Mouse (Mus musculus): ENCODE measurements around the gene Klk1b5. TPM values are rescaled to one million over a fixed set of nuclear protein-coding genes. Genes with fewer than 3 reads are reported as not detected.
"Not testable (repeated sequence)": the region's sequence is repeated elsewhere in the genome, so short reads cannot be mapped to it uniquely, and the experiment has no call there.

Klk1b5 gene
- polyA plus RNA-seq, 1 experiment from 2014 or later, result not detected

DNA sequence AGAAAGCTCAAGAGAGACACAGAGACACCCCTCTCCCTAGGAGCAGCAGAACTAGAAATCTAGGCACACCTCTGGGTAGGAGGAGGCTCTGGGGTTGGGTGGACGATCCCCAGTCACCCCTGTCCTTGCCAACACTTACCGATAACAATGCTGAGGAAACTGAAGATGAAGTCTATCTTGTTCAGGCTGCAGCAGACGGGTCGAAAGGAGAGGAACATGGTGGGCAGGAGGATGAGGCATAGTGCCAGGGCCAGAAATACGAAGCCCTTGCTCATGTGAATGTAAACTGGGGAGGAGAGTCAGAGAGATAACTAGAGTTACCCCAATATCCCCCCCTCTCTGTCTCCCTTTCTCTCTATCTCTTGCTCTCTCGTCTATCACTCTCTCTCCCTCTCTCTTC, 6.6 kb downstream of the Klk1b5 start:
- not testable (repeated sequence) for H3K9ac ChIP-seq (ENCODE audit: low read depth, low read length); H3K36me3 ChIP-seq (ENCODE audit: control insufficient read depth, insufficient read depth, low read length); H3K4me3 ChIP-seq (ENCODE audit: low read depth, low read length); H3K27me3 ChIP-seq (ENCODE audit: control insufficient read depth, insufficient read depth, low read length); H3K27ac ChIP-seq (ENCODE audit: low read depth, low read length); ATAC-seq (replicated peaks; ENCODE audit: insufficient number of reproducible peaks, low FRiP score, low TSS enrichment); H3K9me3 ChIP-seq (replicated peaks; ENCODE audit: control insufficient read depth, low read length); H3K4me1 ChIP-seq (ENCODE audit: control insufficient read depth, insufficient read depth, low read length); H3K4me2 ChIP-seq
- WGBS (ENCODE audit: insufficient replicate concordance), result 64% methylated on average over 6 of the region's 6 CpGs

DNA sequence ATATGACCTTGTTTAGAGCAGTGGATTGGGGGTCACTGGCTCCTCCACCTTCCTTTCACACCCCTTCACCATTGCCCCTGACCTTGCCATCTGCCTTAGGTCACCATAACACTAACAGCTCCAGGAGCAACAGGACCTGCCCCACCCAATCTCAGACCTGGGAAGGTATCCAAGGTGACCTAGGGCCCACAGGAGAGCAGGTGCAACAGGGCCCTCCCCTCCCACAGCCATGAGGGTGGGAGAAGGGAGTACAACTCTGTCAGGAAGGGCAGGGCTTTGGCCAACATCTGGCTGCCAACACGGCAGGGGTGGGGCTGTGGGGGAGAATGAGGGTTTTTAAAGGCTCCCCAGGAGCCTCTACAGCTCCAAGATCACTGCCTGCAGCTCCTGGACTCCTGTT, 9.3 kb downstream of the Klk1b5 start, which contains the start of gene Klk1:
TSS of gene Klk1 (plus strand) at position 285 of the 400 bp plus-strand sequence.
- no peaks in the 10 kb centered on the region for H3K9me3 ChIP-seq (replicated peaks; ENCODE audit: control insufficient read depth, low read length)
- no peaks in the 10 kb centered on the region for H3K27me3 ChIP-seq (ENCODE audit: control insufficient read depth, insufficient read depth, low read length)
- no peaks in the 10 kb centered on the region for H3K4me1 ChIP-seq (ENCODE audit: control insufficient read depth, insufficient read depth, low read length)
- whole genome bisulfite sequencing (ENCODE audit: insufficient replicate concordance), result 22% methylated on average over 1 of the region's 1 CpGs
- H3K4me2 ChIP-seq, result no peak within 1 kb of the TSS
- no peak within 1 kb of the TSS for H3K4me3 ChIP-seq (ENCODE audit: low read depth, low read length)
- no peak within 1 kb of the TSS for H3K9ac ChIP-seq (ENCODE audit: low read depth, low read length)
- H3K27ac ChIP-seq (ENCODE audit: low read depth, low read length), result no peak within 1 kb of the TSS
- ATAC-seq (replicated peaks; ENCODE audit: insufficient number of reproducible peaks, low FRiP score, low TSS enrichment), result no peak
- no peaks in the 10 kb centered on the region for H3K36me3 ChIP-seq (ENCODE audit: control insufficient read depth, insufficient read depth, low read length)

DNA sequence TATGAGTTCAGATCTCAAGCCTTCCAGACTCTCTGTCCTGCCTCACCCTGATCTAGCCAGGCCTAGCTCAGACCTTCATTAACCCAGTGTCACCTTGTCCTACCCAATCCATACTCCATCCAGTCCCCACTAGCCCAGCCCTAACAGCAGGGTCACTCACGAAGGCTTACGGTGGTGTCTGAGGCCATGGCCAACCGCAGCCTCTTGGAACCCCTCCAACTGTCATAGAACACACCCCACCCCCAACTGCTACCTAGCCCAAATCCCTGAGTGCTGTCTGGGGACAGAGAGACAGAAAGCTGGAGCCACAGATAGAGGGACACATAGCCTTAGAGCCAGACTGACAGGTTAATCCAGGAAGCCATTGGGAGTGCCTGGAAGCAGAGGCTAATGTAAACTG, 20.2 kb downstream of the Klk1b5 start, which contains the start of gene Gm36864:
TSS of gene Gm36864 (plus strand) at position 269 of the 400 bp plus-strand sequence.
- ATAC-seq (replicated peaks; ENCODE audit: insufficient number of reproducible peaks, low FRiP score, low TSS enrichment), result no peak

DNA sequence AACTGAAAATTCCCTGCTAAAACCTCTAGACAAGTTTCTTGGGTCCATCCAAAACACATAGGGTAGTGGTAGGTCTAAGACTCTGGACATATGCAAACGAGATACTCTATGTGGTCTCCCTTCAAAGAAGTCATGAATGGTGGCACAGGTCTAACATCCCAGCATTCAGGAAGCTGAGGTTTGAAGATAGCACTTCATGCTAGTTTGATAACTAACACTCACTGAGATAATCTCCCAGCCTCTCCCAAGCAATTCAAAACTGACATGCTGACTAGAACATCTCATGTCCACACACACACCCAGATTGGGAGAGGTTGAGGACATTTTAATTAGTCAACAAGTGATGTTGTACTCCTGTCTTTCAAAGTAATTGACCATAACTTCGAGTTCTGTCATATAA, 24.2 kb downstream of the Klk1b5 start:
- 55% methylated on average over 2 of the region's 2 CpGs for WGBS (ENCODE audit: insufficient replicate concordance)
- ATAC-seq (replicated peaks; ENCODE audit: insufficient number of reproducible peaks, low FRiP score, low TSS enrichment), result no peak
- H3K27ac ChIP-seq (ENCODE audit: low read depth, low read length), result no peak overlapping the region

More for the DNA sequence above, 20.2 kb downstream of the Klk1b5 start, which contains the start of gene Gm36864:
- no peak within 1 kb of the TSS for H3K4me3 ChIP-seq (ENCODE audit: low read depth, low read length)
- no peak within 1 kb of the TSS for H3K4me2 ChIP-seq
- H3K9me3 ChIP-seq (replicated peaks; ENCODE audit: control insufficient read depth, low read length), result no peaks in the 10 kb centered on the region
- H3K36me3 ChIP-seq (ENCODE audit: control insufficient read depth, insufficient read depth, low read length), result no peaks in the 10 kb centered on the region
- no peaks in the 10 kb centered on the region for H3K4me1 ChIP-seq (ENCODE audit: control insufficient read depth, insufficient read depth, low read length)
- H3K27me3 ChIP-seq (ENCODE audit: control insufficient read depth, insufficient read depth, low read length), result no peaks in the 10 kb centered on the region
- H3K27ac ChIP-seq (ENCODE audit: low read depth, low read length), result no peak within 1 kb of the TSS
- 64% methylated on average over 3 of the region's 3 CpGs for WGBS (ENCODE audit: insufficient replicate concordance)
- no peak within 1 kb of the TSS for H3K9ac ChIP-seq (ENCODE audit: low read depth, low read length)

DNA sequence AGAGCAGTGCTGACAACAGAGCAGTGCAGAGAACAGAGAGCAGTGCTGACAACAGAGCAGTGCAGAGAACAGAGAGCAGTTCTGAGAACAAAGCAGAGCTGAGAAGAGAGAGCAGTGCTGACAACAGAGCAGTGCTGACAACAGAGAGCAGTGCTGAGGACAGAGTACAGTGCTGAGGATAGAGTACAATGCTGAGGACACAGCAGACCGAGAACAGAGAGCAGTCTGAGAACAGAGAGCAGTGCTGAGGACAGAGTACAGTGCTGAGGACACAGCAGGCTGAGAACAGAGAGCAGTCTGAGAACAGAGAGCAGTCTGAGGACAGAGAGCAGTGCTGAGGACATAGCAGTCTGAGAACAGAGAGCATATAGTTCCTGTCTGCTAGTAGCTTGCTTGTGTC, 25.0 kb downstream of the Klk1b5 start:
- H3K27me3 ChIP-seq (ENCODE audit: control insufficient read depth, insufficient read depth, low read length), result no peaks in the 10 kb centered on the region
- H3K4me2 ChIP-seq, result no peak overlapping the region
- 62% methylated on average over 1 of the region's 1 CpGs for WGBS (ENCODE audit: insufficient replicate concordance)
- H3K36me3 ChIP-seq (ENCODE audit: control insufficient read depth, insufficient read depth, low read length), result no peaks in the 10 kb centered on the region
- no peak overlapping the region for H3K27ac ChIP-seq (ENCODE audit: low read depth, low read length)
- H3K9ac ChIP-seq (ENCODE audit: low read depth, low read length), result no peak overlapping the region
- H3K4me1 ChIP-seq (ENCODE audit: control insufficient read depth, insufficient read depth, low read length), result peaks cover 6% of the 10 kb centered on the region; the same call in 1 of the 2 replicates
- no peak for ATAC-seq (replicated peaks; ENCODE audit: insufficient number of reproducible peaks, low FRiP score, low TSS enrichment)
- no peak overlapping the region for H3K4me3 ChIP-seq (ENCODE audit: low read depth, low read length)
- no peaks in the 10 kb centered on the region for H3K9me3 ChIP-seq (replicated peaks; ENCODE audit: control insufficient read depth, low read length)

More for the DNA sequence above, 24.2 kb downstream of the Klk1b5 start:
- Histone ChIP-seq H3K9ac (ENCODE audit: low read depth, low read length) (no peak overlapping the region), H3K4me3 (ENCODE audit: low read depth, low read length) (no peak overlapping the region), H3K27me3 (ENCODE audit: control insufficient read depth, insufficient read depth, low read length) (no peaks in the 10 kb centered on the region), H3K9me3 (replicated peaks; ENCODE audit: control insufficient read depth, low read length) (no peaks in the 10 kb centered on the region), H3K4me2 (no peak overlapping the region), H3K4me1 (ENCODE audit: control insufficient read depth, insufficient read depth, low read length) (no peaks in the 10 kb centered on the region), H3K36me3 (ENCODE audit: control insufficient read depth, insufficient read depth, low read length) (no peaks in the 10 kb centered on the region)

DNA sequence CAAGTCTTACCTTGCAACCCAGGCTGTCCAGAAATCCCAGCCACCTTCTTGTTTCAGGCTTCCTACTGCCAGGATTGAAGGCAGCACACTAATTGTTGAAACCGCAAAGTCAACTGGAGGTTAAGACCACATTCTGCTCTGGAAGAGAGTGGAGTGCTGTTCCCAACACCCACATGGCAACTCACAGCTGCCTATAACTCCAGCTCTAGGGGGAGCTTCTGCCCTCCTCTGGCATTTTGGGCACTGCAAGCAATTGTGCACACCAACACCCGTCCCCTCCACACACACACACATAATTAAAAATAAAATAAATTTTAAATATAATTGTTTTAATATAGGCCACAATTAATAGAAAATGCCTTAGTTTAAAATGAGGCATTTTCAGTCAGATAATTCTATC, 25.4 kb downstream of the Klk1b5 start:
- H3K4me3 ChIP-seq (ENCODE audit: low read depth, low read length), result no peak overlapping the region

DNA sequence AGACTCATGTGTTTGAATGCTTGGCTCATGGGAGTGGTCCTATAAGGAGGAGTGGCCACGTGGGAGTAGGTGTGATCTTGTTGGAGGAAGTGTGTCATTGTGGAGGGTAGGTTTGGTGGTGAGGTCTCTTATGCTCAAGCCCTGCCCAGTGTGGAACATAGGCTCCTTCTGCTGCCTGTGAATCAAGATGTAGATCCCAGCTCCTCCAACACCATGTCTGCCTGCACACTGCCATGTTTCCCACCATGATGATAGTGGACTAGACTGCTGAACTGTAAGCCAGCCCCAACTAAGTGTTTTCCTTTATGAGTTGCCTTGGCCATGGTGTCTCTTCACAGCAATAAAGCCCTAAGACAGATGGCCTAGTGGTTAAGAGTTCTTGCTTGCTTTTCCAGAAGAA, 28.3 kb downstream of the Klk1b5 start:
- 59% methylated on average over 1 of the region's 1 CpGs for WGBS (ENCODE audit: insufficient replicate concordance)
- Histone ChIP-seq H3K9me3 (replicated peaks; ENCODE audit: control insufficient read depth, low read length) (no peaks in the 10 kb centered on the region), H3K4me2 (no peak overlapping the region), H3K4me3 (ENCODE audit: low read depth, low read length) (no peak overlapping the region), H3K36me3 (ENCODE audit: control insufficient read depth, insufficient read depth, low read length) (0 out of 2 replicates have a peak, but pooled peaks cover 5% of the 10 kb centered on the region), H3K4me1 (ENCODE audit: control insufficient read depth, insufficient read depth, low read length) (peaks cover 10% of the 10 kb centered on the region; the same call in 1 of the 2 replicates), H3K9ac (ENCODE audit: low read depth, low read length) (no peak overlapping the region), H3K27ac (ENCODE audit: low read depth, low read length) (no peak overlapping the region), H3K27me3 (ENCODE audit: control insufficient read depth, insufficient read depth, low read length) (no peaks in the 10 kb centered on the region)
- ATAC-seq (replicated peaks; ENCODE audit: insufficient number of reproducible peaks, low FRiP score, low TSS enrichment), result no peak

More for the DNA sequence above, 25.4 kb downstream of the Klk1b5 start:
- ATAC-seq (replicated peaks; ENCODE audit: insufficient number of reproducible peaks, low FRiP score, low TSS enrichment), result no peak
- Histone ChIP-seq H3K4me2 (no peak overlapping the region), H3K9me3 (replicated peaks; ENCODE audit: control insufficient read depth, low read length) (no peaks in the 10 kb centered on the region), H3K9ac (ENCODE audit: low read depth, low read length) (no peak overlapping the region), H3K27ac (ENCODE audit: low read depth, low read length) (no peak overlapping the region), H3K27me3 (ENCODE audit: control insufficient read depth, insufficient read depth, low read length) (no peaks in the 10 kb centered on the region), H3K36me3 (ENCODE audit: control insufficient read depth, insufficient read depth, low read length) (no peaks in the 10 kb centered on the region), H3K4me1 (ENCODE audit: control insufficient read depth, insufficient read depth, low read length) (peaks cover 6% of the 10 kb centered on the region; the same call in 1 of the 2 replicates)
- 63% methylated on average over 2 of the region's 2 CpGs for WGBS (ENCODE audit: insufficient replicate concordance)

DNA sequence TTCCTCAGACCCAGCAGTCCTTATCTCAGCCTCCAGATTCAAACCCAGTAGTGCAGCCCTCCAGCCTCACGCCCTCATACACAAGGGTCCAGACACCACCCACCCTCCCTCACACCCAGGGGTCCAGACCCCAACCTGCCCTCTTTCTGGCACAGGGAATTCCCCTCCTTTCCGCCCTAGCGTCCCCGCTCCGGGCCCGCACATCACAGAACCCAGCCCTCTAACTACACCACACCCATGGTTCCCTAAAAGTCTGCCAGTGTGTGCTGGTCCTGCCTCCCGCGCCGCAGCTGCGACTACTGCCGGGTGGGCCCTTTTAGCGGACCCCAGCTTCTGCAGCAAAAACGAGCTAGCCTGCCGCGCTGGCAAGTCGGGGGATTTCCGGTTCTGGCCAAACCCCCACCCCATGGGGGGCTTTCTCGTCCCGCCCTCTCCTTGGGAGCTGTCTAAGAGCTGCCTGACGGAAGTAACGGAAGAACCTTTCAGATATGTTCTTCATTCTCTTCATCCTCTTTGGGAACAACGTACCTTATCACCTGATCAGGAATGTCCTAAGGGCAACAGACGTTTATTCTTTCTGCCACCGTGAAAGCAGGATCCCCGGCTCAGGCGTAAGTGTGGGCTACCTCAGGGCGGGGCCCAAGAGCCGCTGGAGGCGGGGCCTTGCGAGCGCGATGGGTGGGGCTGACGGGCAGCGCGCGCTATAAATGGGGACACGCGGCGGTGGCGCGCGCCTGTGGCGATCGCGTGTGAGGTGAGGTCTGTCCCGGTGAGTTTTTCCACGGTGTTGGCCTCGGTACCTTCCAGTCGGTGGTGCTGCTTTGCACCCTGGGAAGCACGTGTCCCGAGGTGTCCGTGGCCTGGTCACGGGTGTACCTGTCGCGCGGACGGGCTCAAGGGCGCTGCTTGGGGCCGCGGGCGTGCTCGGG, 30.6 kb downstream of the Klk1b5 start, which contains the start of the genes 1700028J19Rik and 2410002F23Rik:
TSS of gene 1700028J19Rik (minus strand) at position 641 of the 929 bp plus-strand sequence.
TSS of gene 2410002F23Rik (plus strand) at position 668 of the 929 bp plus-strand sequence.
- under 1% methylated on average over 61 of the region's 62 CpGs for WGBS (ENCODE audit: insufficient replicate concordance)
- ATAC-seq (replicated peaks; ENCODE audit: insufficient number of reproducible peaks, low FRiP score, low TSS enrichment), result peak; percentile 82
- no peaks in the 10 kb centered on the region for H3K27me3 ChIP-seq (ENCODE audit: control insufficient read depth, insufficient read depth, low read length)

More for the DNA sequence above, 30.6 kb downstream of the Klk1b5 start, which contains the start of the genes 1700028J19Rik and 2410002F23Rik:
- peak within 1 kb of the TSS; percentile 99 for H3K9ac ChIP-seq (ENCODE audit: low read depth, low read length)
- peak within 1 kb of the TSS; percentile 92 for H3K27ac ChIP-seq (ENCODE audit: low read depth, low read length)
- peak within 1 kb of the TSS; percentile 89 for H3K4me2 ChIP-seq
- peaks cover 10% of the 10 kb centered on the region; the same call in 1 of the 2 replicates for H3K4me1 ChIP-seq (ENCODE audit: control insufficient read depth, insufficient read depth, low read length)
- no peaks in the 10 kb centered on the region for H3K9me3 ChIP-seq (replicated peaks; ENCODE audit: control insufficient read depth, low read length)
- peaks cover 20% of the 10 kb centered on the region for H3K36me3 ChIP-seq (ENCODE audit: control insufficient read depth, insufficient read depth, low read length)
- H3K4me3 ChIP-seq (ENCODE audit: low read depth, low read length), result peak within 1 kb of the TSS; percentile 94
